Mouse (Mus musculus) B cell, adult 67 days (primary cell): Measurements from ENCODE around the gene 4931428F04Rik. TPM values are rescaled to one million over a fixed set of nuclear protein-coding genes. Genes with fewer than 3 reads are reported as not detected.

ENCODE experiments used
- total RNA-seq, 2 experiments: library from RNA; stranded (reverse); gene quantifications; 4 replicates each; pipeline ENCODE4 v1.2.4; 2023

The 4931428F04Rik gene
- total RNA-seq: 1 to 10 TPM; 5.4 to 5.9 TPM

DNA sequence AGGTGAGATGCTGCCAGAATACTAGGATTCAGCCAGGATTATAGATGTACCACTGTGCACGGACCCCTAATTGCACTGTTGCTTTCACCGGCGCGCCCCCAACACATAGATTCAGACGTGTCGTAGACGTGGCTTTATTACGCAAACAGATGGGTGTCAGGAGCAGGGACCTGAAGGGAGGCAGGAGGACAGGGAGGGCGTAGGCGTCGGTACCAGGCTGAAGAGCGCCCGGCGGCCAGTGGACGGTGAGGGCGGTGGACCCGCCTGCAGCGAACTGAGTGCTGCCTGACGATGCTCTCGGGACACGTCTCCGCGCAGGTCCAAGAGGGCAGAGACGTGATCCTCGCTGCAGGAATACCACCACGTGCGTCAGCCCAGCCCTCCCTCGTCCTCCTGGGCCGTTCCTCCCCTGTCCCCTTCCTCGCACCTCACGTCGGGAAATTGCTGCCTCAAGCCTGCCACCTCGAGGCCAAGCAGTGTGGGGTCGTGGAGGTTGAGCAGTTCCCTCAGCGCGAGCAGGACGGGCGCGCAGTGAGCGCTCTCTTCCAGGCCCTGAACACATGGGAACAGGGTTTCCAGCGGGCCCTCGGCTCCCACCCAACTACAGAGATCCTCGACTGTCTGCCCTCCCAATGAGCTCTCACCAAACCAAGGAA is at the start of gene 4931428F04Rik:
4931428F04Rik (minus strand) TSS at position 60 of the 656 bp plus-strand sequence.

DNA sequence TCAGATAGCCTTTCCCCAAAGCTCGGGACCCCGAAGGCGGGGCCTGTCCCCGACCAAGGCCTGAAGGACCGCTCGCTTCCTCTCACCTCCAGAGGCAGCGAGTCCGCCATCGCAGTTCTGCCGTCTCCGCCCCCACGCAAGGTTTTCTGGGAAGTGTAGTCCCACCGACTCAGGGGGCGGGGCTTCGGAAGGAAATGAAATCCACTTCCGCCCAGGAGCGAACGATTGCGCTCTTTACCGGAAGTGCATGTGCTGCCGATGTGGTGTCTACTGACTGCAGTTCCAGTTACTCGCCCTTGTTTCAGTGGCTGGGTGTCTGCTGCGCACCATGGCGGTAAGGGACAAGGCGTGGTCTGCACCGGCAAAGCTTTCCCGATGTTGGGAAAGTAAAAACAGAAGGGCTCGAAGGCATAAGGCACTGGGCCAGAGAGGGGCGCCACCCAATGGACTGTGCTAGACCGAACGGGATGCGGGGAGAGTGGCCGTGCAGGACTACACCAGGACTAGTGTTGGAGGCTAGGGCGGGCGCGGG is 36.5 kb upstream of the 4931428F04Rik start, which contains the start of the genes Lrrc29 and Tmem208:
Lrrc29 (minus strand) TSS at position 138 of the 532 bp plus-strand sequence.
Tmem208 (plus strand) TSS at position 214 of the 532 bp plus-strand sequence.

GRCm38 (mm10) chr8:105305211-105306145 is 15.8 kb upstream of the 4931428F04Rik start, which contains the start of gene Elmo3:
Gene Elmo3, plus strand, starts transcription at chr8:105305601.

GRCm38 (mm10) chr8:105297511-105298192 is 8.0 kb upstream of the 4931428F04Rik start, which contains the start of gene E2f4:
Gene E2f4, plus strand, starts transcription at chr8:105297663.

DNA sequence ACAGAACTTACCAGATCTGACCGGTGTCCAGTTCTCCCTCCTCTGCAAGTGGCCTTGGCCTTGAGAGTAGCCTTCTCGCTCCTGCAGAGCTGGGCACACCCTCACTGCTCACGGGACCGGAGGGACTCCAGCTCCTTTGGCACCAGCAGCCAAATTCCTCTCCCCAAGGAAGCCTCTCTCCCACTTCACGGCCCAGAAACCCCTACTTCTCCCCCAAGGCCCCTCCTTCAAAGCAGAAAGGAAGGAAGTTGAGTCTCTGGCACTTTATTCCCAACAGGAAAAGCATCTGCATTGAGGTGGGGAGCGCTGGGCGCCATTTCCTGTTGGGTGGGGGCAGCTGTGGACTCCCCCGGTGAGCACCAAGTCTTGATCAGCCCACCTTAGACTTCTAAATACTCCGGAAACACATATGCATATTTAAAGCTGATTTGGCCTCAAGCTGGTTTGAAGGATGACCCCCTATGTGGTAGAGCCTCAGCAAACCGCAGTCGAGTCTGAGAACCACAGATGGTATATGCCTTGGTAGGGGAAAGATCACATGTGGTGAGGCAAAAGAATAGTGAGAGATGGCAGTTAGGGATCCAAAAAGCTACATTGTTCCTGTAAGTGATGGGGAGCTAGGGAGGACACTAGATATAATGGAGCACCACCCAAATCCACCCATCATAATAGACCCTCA is 6.4 kb upstream of the 4931428F04Rik start, which contains the start of gene Exoc3l:
Exoc3l (minus strand) TSS at position 207 of the 679 bp plus-strand sequence.

DNA sequence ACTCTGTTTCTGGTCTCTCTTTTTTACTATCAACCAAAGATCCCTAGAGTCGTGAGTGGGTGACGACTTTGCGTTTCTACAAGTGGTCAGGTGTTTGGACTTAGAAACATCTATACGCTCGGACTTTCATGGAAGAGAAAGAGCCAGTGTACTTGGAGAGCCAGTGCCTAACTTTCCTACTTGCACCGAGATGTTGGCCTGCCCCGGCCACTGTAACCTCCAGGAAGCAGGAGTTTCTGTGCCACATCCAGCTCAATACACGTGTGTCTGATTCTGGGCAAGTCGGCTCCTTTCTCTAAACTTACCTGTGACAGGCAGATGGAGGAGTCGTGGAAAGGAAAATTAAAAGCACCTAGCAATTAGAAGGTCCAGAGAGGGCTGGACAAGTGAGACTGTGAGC is 13.8 kb downstream of the 4931428F04Rik start, which contains the start of gene Nol3:
Nol3 (plus strand) TSS at position 301 of the 400 bp plus-strand sequence.

DNA sequence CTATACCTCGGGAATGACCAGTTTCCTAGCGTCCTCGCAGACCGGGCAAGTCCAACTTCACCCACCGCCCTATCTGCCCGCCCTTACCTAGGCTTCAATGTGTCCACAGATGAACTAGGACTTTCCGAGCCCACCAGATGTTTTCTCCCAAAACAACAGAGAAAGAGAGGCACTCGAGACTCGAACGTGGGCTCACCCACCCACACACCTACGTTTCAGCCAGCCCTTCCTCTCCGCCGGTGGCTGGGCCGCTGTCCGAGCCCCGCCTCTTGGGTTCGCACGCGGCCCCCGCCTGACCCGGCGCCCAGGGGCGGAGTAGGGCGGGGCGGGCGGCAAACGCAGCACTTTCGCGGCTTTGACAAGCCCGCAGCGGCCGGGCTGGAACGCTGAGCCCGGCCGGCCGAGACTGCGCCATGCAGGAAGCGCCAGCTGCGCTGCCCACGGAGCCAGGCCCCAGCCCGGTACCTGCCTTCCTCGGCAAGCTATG is 20.2 kb downstream of the 4931428F04Rik start, which contains the start of gene Hsf4:
Hsf4 (plus strand) TSS at position 341 of the 487 bp plus-strand sequence.

GRCm38 (mm10) chr8:105264024-105264982 is 25.4 kb downstream of the 4931428F04Rik start, which contains the start of the genes Tradd and Fbxl8:
Gene Tradd, minus strand, starts transcription at chr8:105264609.
Gene Fbxl8, plus strand, starts transcription at chr8:105264648.

DNA sequence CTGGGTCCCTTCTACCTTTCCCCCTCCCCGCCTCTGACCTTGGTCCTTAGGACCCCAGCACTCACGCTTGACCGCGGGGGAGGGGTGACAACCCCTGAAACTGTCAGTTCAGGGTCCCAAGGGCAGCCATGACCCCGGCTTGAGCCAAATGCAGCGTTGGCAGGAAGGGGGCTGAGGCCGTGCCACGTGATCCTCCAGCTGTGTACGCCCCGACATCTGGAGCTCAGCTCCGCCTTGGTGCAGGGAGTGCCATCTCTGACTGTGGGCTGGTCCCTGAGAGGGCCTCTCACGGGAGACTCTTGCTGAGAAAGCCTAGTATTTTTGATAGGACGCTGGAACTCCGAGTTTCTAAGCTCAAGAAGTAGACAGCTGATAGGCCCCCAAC is 34.7 kb downstream of the 4931428F04Rik start, which contains the start of gene B3gnt9:
B3gnt9 (minus strand) TSS at position 188 of the 385 bp plus-strand sequence.

Other genes starting within 250 kb of the 4931428F04Rik start
- not detected for gene Ces3a, start 241.3 kb downstream of the 4931428F04Rik start, total RNA-seq
- not detected for gene Ces3b, start 206.1 kb downstream of the 4931428F04Rik start, total RNA-seq
- not detected for gene Ces4a, start 158.1 kb downstream of the 4931428F04Rik start, total RNA-seq
- 10 to 100 TPM; 96.5 to 98.2 TPM for gene Cbfb, start 119.2 kb downstream of the 4931428F04Rik start, total RNA-seq
- gene D230025D16Rik, start 64.7 kb downstream of the 4931428F04Rik start, total RNA-seq: 10 to 100 TPM; 20.0 to 24.8 TPM
- gene B3gnt9, start 34.7 kb downstream of the 4931428F04Rik start, total RNA-seq: 1 to 10 TPM; 1.1 to 1.7 TPM
- 10 to 100 TPM; 25.4 to 28.9 TPM for gene Tradd, start 25.3 kb downstream of the 4931428F04Rik start, total RNA-seq
- 10 to 100 TPM in 1 of 2 experiments, 1 to 10 TPM in 1; 9.8 to 11.9 TPM for gene Fbxl8, start 25.2 kb downstream of the 4931428F04Rik start, total RNA-seq
- gene Hsf4, start 20.1 kb downstream of the 4931428F04Rik start, total RNA-seq: under 1 TPM in 1 of 2 experiments, not detected in 1; 0.59 TPM
- gene Nol3, start 13.7 kb downstream of the 4931428F04Rik start, total RNA-seq: not detected
- 1 to 10 TPM; 1.3 to 2.1 TPM for gene Exoc3l, start 6.2 kb upstream of the 4931428F04Rik start, total RNA-seq
- gene E2f4, start 7.8 kb upstream of the 4931428F04Rik start, total RNA-seq: 10 to 100 TPM; 96.4 to 98.1 TPM
- 1 to 10 TPM; 3.6 to 5.5 TPM for gene Elmo3, start 15.7 kb upstream of the 4931428F04Rik start, total RNA-seq
- 10 to 100 TPM in 1 of 2 experiments, 1 to 10 TPM in 1; 5.4 to 13.3 TPM for gene Lrrc29, start 36.4 kb upstream of the 4931428F04Rik start, total RNA-seq
- 10 to 100 TPM; 28.9 to 33.3 TPM for gene Tmem208, start 36.5 kb upstream of the 4931428F04Rik start, total RNA-seq
- 10 to 100 TPM; 39.5 to 39.7 TPM for gene Fhod1, start 58.1 kb upstream of the 4931428F04Rik start, total RNA-seq
- gene Slc9a5, start 59.0 kb upstream of the 4931428F04Rik start, total RNA-seq: 1 to 10 TPM in 1 of 2 experiments, under 1 TPM in 1; 0.89 to 1.5 TPM
- not detected for gene Plekhg4, start 83.4 kb upstream of the 4931428F04Rik start, total RNA-seq
- not detected for gene Kctd19, start 123.6 kb upstream of the 4931428F04Rik start, total RNA-seq
- not detected for gene Lrrc36, start 123.7 kb upstream of the 4931428F04Rik start, total RNA-seq
- 1 to 10 TPM in 1 of 2 experiments, under 1 TPM in 1; 0.56 to 1.3 TPM for gene Tppp3, start 181.7 kb upstream of the 4931428F04Rik start, total RNA-seq
- gene Zdhhc1, start 207.0 kb upstream of the 4931428F04Rik start, total RNA-seq: 1 to 10 TPM; 4.0 to 5.3 TPM
- gene Hsd11b2, start 228.9 kb upstream of the 4931428F04Rik start, total RNA-seq: not detected